Mouse (Mus musculus) CH12F3 (cell line): Measurements from ENCODE around the gene Gm49395.

ENCODE experiments used
- in situ Hi-C: fragments of 300-500 bp; cut with MboI; formaldehyde crosslinking; loops from 2 replicates; pipeline ENCODE4 v1.14.3; 2020; ENCODE audit warnings: low sequenced_read_pairs

The Gm49395 gene

DNA sequence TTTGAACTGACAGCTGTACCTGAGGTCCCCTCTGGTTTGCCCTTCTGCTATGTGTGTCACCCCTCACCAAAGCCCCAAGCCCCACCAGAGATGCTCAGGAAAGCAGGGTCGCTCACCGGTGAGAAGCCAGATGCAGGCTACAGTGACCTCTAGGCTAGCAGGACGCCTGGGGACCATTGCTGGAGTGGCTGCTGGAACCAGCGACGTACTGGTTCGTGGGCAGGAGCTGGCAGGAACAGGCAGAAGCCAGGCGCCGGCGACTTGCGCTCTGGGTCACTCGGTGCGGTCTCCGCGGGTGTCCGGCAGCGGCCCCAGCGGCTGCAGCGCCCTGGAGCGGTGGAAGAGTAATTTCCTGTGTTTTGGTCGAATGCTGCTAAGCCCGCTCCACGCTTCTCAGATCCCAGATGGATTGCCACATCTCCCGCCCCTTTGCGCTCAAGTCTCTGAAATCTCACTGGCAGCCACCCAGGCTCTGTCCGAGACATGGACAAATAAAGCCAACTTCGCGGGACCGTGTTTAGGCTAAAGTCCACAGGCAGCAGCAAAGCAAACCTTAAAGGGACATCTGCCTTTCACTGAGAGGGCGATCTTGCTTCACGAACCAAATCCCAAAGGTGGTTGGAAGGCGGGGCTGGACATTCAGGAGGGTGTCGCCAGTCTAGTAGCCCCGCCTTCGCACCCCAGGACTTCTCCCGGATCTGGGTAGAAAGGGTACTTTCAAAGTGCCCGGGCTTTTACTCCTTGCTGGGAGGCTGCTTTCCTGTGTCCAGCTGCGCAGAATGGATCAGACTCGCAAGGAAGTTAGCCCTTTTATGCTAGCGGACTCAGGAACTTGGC, at the start of gene Gm49395, which contains the start of gene Itga1:
Gene Gm49395 (minus strand): TSS at position 567 of the 837 bp plus-strand sequence.
Gene Itga1 (minus strand): TSS at position 610 of the 837 bp plus-strand sequence.
- in situ Hi-C loops, result no loop called here

DNA sequence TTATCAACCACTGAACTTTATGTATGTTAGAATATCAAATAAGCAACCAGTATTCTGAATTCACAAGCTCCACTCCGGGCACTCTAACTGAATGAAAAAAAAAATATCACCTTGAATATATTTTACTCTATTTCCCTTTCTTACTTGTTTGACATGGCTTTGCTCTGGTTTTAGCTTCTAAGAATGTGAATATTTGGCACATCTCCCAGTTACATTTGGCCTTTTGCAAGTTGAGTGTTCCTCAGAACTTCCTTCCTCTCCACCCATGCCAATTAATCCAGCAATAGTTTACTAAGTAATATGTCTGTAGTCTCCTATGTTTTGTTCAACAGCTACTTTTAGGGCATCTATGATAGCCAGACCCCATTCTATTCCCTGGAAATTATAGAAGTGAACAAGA, 48.9 kb upstream of the Gm49395 start:
- in situ Hi-C loops, result no loop called here

- in situ Hi-C loops, result no loop called here
Observed at GRCm38 (mm10) chr13:115149849-115150248, 48.1 kb upstream of the Gm49395 start.

DNA sequence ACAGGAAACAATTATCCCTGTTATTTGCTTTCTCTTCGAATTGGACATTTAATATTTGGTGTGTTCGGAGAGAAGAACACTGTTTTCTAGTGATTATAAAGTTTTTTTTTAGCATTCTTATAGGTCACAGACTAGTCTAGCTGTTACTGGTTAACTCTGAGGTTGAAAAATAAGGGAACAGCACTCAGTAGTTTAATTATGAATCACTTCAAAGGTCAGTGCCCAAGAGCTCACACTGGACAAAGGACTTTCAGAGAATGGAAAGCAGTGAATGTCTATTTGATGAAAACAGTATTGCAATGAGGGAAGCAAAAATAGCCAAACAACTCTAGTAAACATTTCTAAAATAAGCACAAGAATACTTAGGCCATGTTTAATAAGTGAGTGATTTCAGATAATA, 41.9 kb upstream of the Gm49395 start:
- in situ Hi-C loops, result no loop called here

DNA sequence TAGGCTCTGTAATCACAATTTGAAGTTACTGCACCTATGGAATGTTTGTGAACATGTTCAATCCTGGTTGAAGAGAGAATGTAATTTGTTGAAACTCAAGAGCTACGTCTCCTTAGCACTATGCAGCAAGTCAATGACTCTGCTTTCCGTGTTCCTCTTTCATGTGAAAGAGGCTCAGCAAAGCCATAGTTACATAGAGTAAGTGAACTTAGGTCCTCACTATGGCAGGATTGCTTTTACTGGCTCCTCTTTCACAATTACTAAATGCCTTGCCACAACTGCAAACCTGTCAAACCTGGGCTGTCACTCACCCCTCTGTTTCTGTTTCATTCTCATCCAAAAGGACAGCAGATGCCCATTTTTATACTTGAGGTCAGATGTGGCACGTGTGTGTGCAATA, 40.3 kb upstream of the Gm49395 start:
- in situ Hi-C loops, result no loop called here

GRCm38 (mm10) chr13:115138513-115138912, 36.8 kb upstream of the Gm49395 start:
- in situ Hi-C loops, result no loop called here

DNA sequence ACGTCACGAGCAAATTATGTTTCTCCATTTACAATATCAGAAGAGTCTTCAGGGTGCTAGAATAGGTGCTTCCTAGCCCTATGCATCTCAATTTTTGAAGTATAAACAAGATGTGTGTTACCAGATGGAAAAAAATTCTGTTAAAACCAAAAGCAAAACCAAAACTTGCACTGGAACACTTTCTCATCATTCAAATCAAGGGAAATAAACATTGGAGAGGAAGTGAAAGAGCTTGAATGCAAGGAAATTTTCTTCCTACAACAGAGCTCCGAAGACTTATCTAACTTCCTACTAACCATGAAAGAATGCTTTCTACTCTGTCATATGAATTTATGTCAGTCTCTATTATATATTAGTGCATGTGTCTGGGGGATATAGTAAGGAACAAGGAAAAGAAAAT, 35.0 kb upstream of the Gm49395 start:
- in situ Hi-C loops, result no loop called here

- in situ Hi-C loops, result no loop called here
Observed at GRCm38 (mm10) chr13:115132435-115132834, 30.7 kb upstream of the Gm49395 start.

GRCm38 (mm10) chr13:115131381-115131780, 29.7 kb upstream of the Gm49395 start:
- in situ Hi-C loops, result no loop called here

DNA sequence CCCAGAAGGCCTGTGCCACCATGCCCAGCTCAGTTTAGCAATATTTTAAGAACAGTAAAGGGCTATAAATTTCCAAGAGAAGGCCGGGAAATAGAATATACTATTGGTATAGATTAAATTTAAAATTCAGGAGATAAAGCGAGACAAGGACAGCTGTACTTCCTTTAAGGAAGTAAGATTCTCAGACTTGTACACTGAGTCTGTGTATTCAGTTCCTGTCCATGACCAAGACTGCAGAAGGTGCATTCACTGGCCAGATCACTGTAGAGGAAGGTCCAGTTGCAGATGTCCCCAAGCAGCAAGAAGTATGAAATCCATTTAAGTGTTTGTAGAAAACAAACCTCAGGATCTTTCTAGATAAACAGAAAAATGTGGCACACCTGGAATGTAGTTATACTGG, 28.3 kb upstream of the Gm49395 start:
- in situ Hi-C loops, result no loop called here

GRCm38 (mm10) chr13:115127826-115128225, 26.1 kb upstream of the Gm49395 start:
- in situ Hi-C loops, result no loop called here

DNA sequence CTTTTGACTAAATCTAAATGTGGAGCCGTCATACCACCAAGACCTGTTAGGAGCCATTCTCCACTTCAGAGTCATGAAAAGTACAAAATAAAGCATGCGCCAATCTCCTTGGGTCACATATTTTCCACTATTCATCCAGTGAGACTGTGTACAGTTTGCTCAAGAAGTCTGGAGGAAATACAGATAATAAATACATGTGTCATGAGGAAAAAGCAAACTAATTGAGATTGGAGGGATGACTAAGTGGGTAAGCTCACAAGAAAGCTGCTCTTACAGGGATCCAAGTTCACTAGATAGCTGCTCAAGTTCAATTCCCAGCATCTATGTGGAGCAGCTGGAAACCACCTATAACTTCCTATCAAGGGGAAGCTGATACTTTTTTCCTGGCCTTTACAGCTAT, 24.8 kb upstream of the Gm49395 start:
- in situ Hi-C loops, result no loop called here

DNA sequence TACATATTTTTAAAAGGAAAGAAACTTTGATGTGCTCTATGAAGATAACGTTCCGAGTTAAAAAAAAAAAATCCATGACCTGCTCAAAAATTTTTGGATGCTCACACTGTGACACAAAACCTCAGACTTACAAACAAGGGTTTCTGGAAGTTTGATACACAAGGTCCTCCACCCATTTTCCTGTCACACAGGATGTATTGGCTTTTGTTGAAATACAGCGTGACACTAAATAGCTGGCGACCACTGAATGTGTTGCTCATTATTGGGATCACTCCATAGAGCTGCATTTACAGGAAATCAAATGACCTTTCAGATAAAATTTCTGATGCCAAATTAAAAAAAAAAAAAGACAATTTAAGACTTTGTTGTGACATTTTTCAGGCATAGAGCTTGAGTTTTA, 23.4 kb upstream of the Gm49395 start:
- in situ Hi-C loops, result no loop called here

GRCm38 (mm10) chr13:115124521-115124920, 22.8 kb upstream of the Gm49395 start:
- in situ Hi-C loops, result no loop called here

DNA sequence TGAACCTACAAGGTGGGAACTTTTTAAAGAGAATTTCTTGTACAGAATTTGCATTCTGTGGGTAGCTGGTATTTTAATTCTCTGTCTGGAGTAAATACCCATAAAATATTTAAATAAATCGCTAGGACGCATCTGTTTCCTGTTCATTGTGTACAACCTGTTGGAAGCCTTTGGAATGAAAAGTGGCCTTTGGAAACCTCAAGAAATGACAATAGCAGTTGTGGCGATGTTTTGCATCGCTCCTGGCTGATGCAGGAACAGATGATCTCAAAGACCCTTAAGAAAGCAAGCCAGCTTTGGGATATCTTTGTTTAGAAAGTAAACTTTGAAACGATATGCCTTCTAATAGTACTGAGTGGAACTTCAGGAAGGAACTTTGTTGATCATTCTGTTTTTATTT, 17.0 kb upstream of the Gm49395 start:
- in situ Hi-C loops, result no loop called here

- in situ Hi-C loops, result no loop called here
Observed at GRCm38 (mm10) chr13:115118195-115118594, 16.5 kb upstream of the Gm49395 start.

- in situ Hi-C loops, result no loop called here
Observed at GRCm38 (mm10) chr13:115116930-115117621, 15.4 kb upstream of the Gm49395 start.

DNA sequence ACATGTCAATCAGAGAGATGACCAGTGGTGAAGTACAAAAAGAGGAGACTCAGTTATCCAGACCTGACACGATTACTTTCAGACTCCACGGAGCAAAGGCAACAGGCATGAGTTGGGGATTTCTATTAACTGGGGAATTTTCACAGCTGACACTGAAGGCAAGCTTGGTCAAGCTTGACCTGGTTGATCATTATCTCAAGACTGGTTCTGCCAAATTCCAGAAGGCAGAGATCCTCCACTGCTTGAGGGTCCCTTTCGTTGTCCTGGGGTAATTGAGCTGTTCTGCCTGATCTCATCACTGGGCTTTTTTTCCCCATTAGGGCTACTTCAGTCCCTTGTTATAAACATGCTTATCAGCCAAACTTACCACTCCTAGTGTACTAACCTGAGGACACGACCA, 7.9 kb upstream of the Gm49395 start:
- in situ Hi-C loops, result no loop called here

DNA sequence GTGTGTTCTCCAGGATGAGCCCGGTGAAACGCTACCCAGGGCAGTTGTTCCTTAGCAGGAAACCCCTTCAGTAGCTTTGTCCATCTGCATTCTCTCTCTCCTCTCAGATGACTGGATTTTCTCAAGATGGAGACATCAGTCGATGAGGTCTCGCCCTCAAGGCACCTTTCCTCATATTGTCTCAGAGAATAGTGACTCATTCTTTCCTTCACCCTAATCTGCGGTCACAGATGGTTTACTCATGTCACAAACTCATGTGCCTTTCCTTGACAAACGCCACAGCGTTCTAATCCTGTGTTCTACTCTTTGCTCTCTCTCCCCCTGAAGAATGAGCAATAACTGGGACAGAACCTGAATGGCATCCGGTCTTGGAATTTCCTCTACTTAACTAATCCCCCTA, 5.7 kb upstream of the Gm49395 start:
- in situ Hi-C loops, result no loop called here

DNA sequence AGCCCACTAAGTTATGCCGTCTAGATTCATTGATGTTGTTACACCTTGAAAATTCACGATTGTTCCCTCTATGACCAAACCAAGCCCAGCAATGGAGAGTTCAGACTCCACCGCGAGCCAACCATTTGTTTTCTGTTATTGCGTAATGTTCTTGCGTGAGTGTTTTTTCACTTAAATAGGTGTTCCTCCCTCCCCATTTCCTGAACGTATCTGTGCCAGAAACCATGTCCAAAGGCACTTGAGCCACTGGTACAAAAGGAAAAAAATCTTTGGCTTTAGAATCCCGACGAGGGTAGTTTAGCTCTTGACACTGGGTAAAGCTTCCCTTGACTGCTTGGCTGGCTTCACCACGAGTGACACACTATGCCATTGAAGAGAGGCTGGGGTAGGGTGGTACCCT, 4.5 kb upstream of the Gm49395 start:
- in situ Hi-C loops, result no loop called here

DNA sequence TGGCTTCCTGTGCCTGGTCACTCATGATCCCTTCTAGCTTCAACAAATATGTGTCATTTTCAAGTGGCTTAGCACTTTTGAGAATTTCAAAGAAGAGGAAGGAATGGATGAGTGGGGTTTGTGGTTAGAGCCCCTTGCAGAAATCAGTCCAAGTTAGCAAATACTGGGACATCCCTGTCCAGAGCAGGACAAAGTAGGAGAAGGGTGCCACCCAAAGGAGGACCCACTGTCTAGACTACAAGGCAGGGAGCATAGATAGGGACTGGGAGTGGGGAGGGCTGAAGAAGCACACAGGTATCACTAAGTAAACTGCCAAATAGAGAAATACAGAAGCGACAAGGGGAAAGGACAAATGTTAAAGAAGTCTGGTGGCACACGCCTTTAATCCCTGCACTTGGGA, 1.0 kb upstream of the Gm49395 start:
- in situ Hi-C loops, result no loop called here
